Mouse (Mus musculus) lung, postnatal 36 days (tissue): ENCODE measurements at regions not wholly inside any gene's neighbourhood (a gene's known extent, or its start where the extent isn't known, plus 50 kb on each side); places are given as distances from the start of the nearest gene placed in this dataset.

Source experiments
- DNase-seq: peaks from one replicate; pipeline ENCODE4 v3.0.0; 2022; ENCODE audit warnings: mixed read lengths

- DNase-seq, result no peak
These were observed 156.5 kb upstream of the Ngly1 start for GRCm38 (mm10) chr14:16092391-16093132.

GRCm38 (mm10) chr14:16093133-16093505, 156.0 kb upstream of the Ngly1 start:
- no peak for DNase-seq

GRCm38 (mm10) chr14:16109414-16109813, 139.7 kb upstream of the Ngly1 start:
- no peak for DNase-seq

GRCm38 (mm10) chr14:16132672-16133071, 116.4 kb upstream of the Ngly1 start:
- no peak for DNase-seq

DNA sequence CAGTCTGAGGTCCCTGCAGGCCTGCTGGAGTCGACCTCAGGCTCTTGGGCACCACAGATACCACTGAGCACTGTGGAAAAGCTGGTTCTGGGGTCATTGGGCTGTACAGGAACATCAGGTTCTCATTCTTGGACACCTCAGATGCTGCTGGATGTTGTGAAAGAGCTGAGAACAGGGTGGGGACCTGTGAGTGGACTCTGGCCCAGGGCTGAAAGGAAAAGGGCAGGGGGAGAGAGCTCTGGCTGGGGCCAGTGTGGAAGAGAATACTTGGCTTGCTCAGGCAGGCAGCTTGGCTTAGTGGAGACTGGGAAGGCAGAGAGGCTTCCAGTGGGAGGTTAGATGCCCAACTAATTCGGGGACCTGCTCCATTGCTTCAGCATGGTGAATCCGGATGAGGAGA, 115.7 kb upstream of the Ngly1 start:
- DNase-seq, result no peak

- no peak for DNase-seq
These were observed 112.9 kb upstream of the Ngly1 start for GRCm38 (mm10) chr14:16136187-16136586.

GRCm38 (mm10) chr14:16144299-16144698, 104.8 kb upstream of the Ngly1 start:
- DNase-seq, result no peak

- no peak for DNase-seq
These were observed 102.3 kb upstream of the Ngly1 start for GRCm38 (mm10) chr14:16146811-16147210.

DNA sequence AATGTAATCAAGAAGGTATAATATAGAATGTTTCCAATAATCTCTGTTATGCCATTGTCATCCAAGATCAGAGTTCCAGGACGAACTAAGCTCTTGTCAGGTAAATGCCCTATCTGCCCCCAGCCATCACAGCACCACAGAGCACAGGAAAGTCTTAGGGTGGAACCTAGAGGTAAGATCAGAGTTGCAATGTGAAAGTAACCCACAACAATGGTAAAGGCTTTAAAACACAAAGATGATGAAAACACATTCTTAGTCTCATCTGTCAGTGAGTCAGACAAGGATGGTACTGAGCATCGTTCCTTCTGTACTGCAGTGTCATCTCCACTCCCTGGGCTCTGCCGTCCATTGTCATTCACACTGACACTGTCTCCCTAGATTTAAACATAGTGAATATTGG, 97.3 kb upstream of the Ngly1 start:
- DNase-seq, result no peak

DNA sequence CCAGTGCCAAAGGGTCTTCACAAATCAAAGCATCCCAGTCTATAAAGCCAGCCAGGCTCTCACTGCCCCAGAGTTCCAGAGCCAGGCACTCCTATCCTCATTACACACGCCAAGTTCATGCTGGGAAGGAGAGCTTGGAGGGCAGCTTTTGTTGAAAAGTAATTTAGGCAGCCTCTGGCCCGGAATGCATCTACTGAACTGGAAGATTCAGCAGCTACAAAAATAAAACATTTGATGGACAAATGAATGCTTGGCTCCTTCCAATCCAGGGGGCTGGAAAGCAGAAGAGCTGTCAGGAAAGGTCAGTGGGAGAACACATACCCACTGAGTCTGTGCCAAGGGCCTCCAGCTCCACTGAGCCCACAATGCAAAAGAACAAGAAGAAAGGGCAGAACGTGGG, 96.4 kb upstream of the Ngly1 start:
- DNase-seq, result no peak

GRCm38 (mm10) chr14:16155106-16155505, 94.0 kb upstream of the Ngly1 start:
- no peak for DNase-seq

- peak; percentile 21 for DNase-seq
These were observed 78.9 kb upstream of the Ngly1 start for GRCm38 (mm10) chr14:16170226-16170625.

- DNase-seq, result no peak
These were observed 76.8 kb upstream of the Ngly1 start for GRCm38 (mm10) chr14:16172261-16172660.

- peak; percentile 46 for DNase-seq
These were observed 75.8 kb upstream of the Ngly1 start for GRCm38 (mm10) chr14:16173292-16173691.

GRCm38 (mm10) chr14:16178227-16178626, 70.9 kb upstream of the Ngly1 start:
- no peak for DNase-seq

- DNase-seq, result no peak
These were observed 67.3 kb upstream of the Ngly1 start for GRCm38 (mm10) chr14:16181822-16182221.

DNA sequence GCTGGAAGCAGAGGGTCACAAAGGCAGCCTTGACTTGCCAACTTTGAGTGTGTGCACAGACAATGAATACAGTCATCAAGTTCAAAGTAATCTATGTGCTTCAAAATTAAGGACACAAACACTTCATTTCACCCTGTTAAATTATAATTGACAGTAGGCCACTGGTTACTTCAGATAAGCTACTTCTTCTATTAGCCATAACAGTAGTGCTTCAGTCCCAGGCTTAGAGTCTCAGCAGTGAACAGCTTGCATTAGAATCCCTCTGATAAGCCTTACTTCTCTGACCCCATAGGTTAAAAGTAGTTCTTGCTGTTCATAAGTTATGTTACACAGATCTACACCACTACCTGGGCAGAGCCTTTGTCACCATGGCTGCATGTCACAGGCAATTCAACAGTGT, 63.8 kb upstream of the Ngly1 start:
- no peak for DNase-seq
